Mouse (Mus musculus): ENCODE measurements around the gene Copg1. TPM values are rescaled to one million over a fixed set of nuclear protein-coding genes. Genes with fewer than 3 reads are reported as not detected.

Gene Copg1
- polyA plus RNA-seq, 1 experiment from 2014 or later = 185 TPM

- Histone ChIP-seq H3K27me3 (ENCODE audit: control insufficient read depth, insufficient read depth, low read length) (no peaks in the 10 kb centered on the region), H3K4me1 (ENCODE audit: control insufficient read depth, insufficient read depth, low read length) (no peaks in the 10 kb centered on the region), H3K9me3 (ENCODE audit: control insufficient read depth, low read length) (no peaks in the 10 kb centered on the region), H3K4me2 (ENCODE audit: low read length) (no peak overlapping the region), H3K9ac (replicated peaks; ENCODE audit: low read length) (no peak overlapping the region), H3K27ac (replicated peaks; ENCODE audit: low read depth, low read length) (no peak overlapping the region), H3K4me3 (replicated peaks; ENCODE audit: low read depth, low read length) (no peak overlapping the region), H3K36me3 (ENCODE audit: control insufficient read depth, insufficient read depth, low read length) (no peaks in the 10 kb centered on the region)
- ATAC-seq (ENCODE audit: low FRiP score, low TSS enrichment) (no peak), DNase-seq (no peak)
- WGBS = 73% methylated on average over 3 of the region's 3 CpGs
Observed at GRCm38 (mm10) chr6:87882221-87882620, 5.4 kb upstream of the Copg1 start.

- H3K4me3 ChIP-seq (replicated peaks; ENCODE audit: low read depth, low read length) = no peak overlapping the region
- H3K27ac ChIP-seq (replicated peaks; ENCODE audit: low read depth, low read length) = no peak overlapping the region
- WGBS = 47% methylated on average over 4 of the region's 4 CpGs
- no peaks in the 10 kb centered on the region for H3K9me3 ChIP-seq (ENCODE audit: control insufficient read depth, low read length)
- H3K36me3 ChIP-seq (ENCODE audit: control insufficient read depth, insufficient read depth, low read length) = no peaks in the 10 kb centered on the region
- no peak overlapping the region for H3K4me2 ChIP-seq (ENCODE audit: low read length)
- H3K4me1 ChIP-seq (ENCODE audit: control insufficient read depth, insufficient read depth, low read length) = no peaks in the 10 kb centered on the region
- ATAC-seq (ENCODE audit: low FRiP score, low TSS enrichment) (no peak), DNase-seq (peak; percentile 43)
- H3K9ac ChIP-seq (replicated peaks; ENCODE audit: low read length) = no peak overlapping the region
- no peaks in the 10 kb centered on the region for H3K27me3 ChIP-seq (ENCODE audit: control insufficient read depth, insufficient read depth, low read length)
Observed at GRCm38 (mm10) chr6:87882816-87883215, 4.8 kb upstream of the Copg1 start.

GRCm38 (mm10) chr6:87886721-87887120 lies 893 bp upstream of the Copg1 start:
- Histone ChIP-seq H3K36me3 (ENCODE audit: control insufficient read depth, insufficient read depth, low read length) (peaks cover 24% of the 10 kb centered on the region), H3K4me3 (replicated peaks; ENCODE audit: low read depth, low read length) (no peak overlapping the region), H3K4me2 (ENCODE audit: low read length) (no peak overlapping the region), H3K4me1 (ENCODE audit: control insufficient read depth, insufficient read depth, low read length) (peaks cover 8% of the 10 kb centered on the region; the same call in 1 of the 2 replicates), H3K27ac (replicated peaks; ENCODE audit: low read depth, low read length) (no peak overlapping the region), H3K9ac (replicated peaks; ENCODE audit: low read length) (no peak overlapping the region), H3K27me3 (ENCODE audit: control insufficient read depth, insufficient read depth, low read length) (no peaks in the 10 kb centered on the region), H3K9me3 (ENCODE audit: control insufficient read depth, low read length) (no peaks in the 10 kb centered on the region)
- no peak for DNase-seq
- 93% methylated on average over 1 of the region's 1 CpGs for WGBS
- ATAC-seq (ENCODE audit: low FRiP score, low TSS enrichment) = no peak

GRCm38 (mm10) chr6:87893931-87894330 lies 6.3 kb downstream of the Copg1 start:
- peaks cover 94% of the 10 kb centered on the region for H3K36me3 ChIP-seq (ENCODE audit: control insufficient read depth, insufficient read depth, low read length)
- WGBS = 89% methylated on average over 7 of the region's 7 CpGs
- no peak overlapping the region for H3K4me2 ChIP-seq (ENCODE audit: low read length)
- H3K9ac ChIP-seq (replicated peaks; ENCODE audit: low read length) = no peak overlapping the region
- no peak overlapping the region for H3K27ac ChIP-seq (replicated peaks; ENCODE audit: low read depth, low read length)
- H3K4me3 ChIP-seq (replicated peaks; ENCODE audit: low read depth, low read length) = no peak overlapping the region
- peaks cover 2% of the 10 kb centered on the region; the same call in 1 of the 2 replicates for H3K4me1 ChIP-seq (ENCODE audit: control insufficient read depth, insufficient read depth, low read length)
- no peaks in the 10 kb centered on the region for H3K9me3 ChIP-seq (ENCODE audit: control insufficient read depth, low read length)
- no peaks in the 10 kb centered on the region for H3K27me3 ChIP-seq (ENCODE audit: control insufficient read depth, insufficient read depth, low read length)
- ATAC-seq (ENCODE audit: low FRiP score, low TSS enrichment) (no peak), DNase-seq (no peak)

GRCm38 (mm10) chr6:87898028-87898427 lies 10.4 kb downstream of the Copg1 start:
- Histone ChIP-seq H3K9ac (replicated peaks; ENCODE audit: low read length) (no peak overlapping the region), H3K27ac (replicated peaks; ENCODE audit: low read depth, low read length) (no peak overlapping the region), H3K9me3 (ENCODE audit: control insufficient read depth, low read length) (no peaks in the 10 kb centered on the region), H3K4me1 (ENCODE audit: control insufficient read depth, insufficient read depth, low read length) (no peaks in the 10 kb centered on the region), H3K4me2 (ENCODE audit: low read length) (no peak overlapping the region), H3K4me3 (replicated peaks; ENCODE audit: low read depth, low read length) (no peak overlapping the region), H3K36me3 (ENCODE audit: control insufficient read depth, insufficient read depth, low read length) (peaks cover 98% of the 10 kb centered on the region), H3K27me3 (ENCODE audit: control insufficient read depth, insufficient read depth, low read length) (no peaks in the 10 kb centered on the region)
- DNase-seq = no peak
- 95% methylated on average over 10 of the region's 10 CpGs for WGBS
- no peak for ATAC-seq (ENCODE audit: low FRiP score, low TSS enrichment)

- no peak overlapping the region for H3K27ac ChIP-seq (replicated peaks; ENCODE audit: low read depth, low read length)
- no peaks in the 10 kb centered on the region for H3K27me3 ChIP-seq (ENCODE audit: control insufficient read depth, insufficient read depth, low read length)
- H3K36me3 ChIP-seq (ENCODE audit: control insufficient read depth, insufficient read depth, low read length) = peaks cover 97% of the 10 kb centered on the region
- H3K4me2 ChIP-seq (ENCODE audit: low read length) = no peak overlapping the region
- no peaks in the 10 kb centered on the region for H3K9me3 ChIP-seq (ENCODE audit: control insufficient read depth, low read length)
- WGBS = 68% methylated on average over 5 of the region's 5 CpGs
- DNase-seq = peak; percentile 11
- ATAC-seq (ENCODE audit: low FRiP score, low TSS enrichment) = no peak
- H3K4me1 ChIP-seq (ENCODE audit: control insufficient read depth, insufficient read depth, low read length) = no peaks in the 10 kb centered on the region
- no peak overlapping the region for H3K4me3 ChIP-seq (replicated peaks; ENCODE audit: low read depth, low read length)
- H3K9ac ChIP-seq (replicated peaks; ENCODE audit: low read length) = no peak overlapping the region
Observed at GRCm38 (mm10) chr6:87906632-87907031, 19.0 kb downstream of the Copg1 start.

GRCm38 (mm10) chr6:87909181-87909580 lies 21.6 kb downstream of the Copg1 start:
- H3K27me3 ChIP-seq (ENCODE audit: control insufficient read depth, insufficient read depth, low read length) = no peaks in the 10 kb centered on the region
- H3K4me1 ChIP-seq (ENCODE audit: control insufficient read depth, insufficient read depth, low read length) = no peaks in the 10 kb centered on the region
- no peaks in the 10 kb centered on the region for H3K9me3 ChIP-seq (ENCODE audit: control insufficient read depth, low read length)
- ATAC-seq (ENCODE audit: low FRiP score, low TSS enrichment) = no peak
- no peak overlapping the region for H3K9ac ChIP-seq (replicated peaks; ENCODE audit: low read length)
- H3K36me3 ChIP-seq (ENCODE audit: control insufficient read depth, insufficient read depth, low read length) = peaks cover 85% of the 10 kb centered on the region
- no peak overlapping the region for H3K4me2 ChIP-seq (ENCODE audit: low read length)
- DNase-seq = no peak
- no peak overlapping the region for H3K27ac ChIP-seq (replicated peaks; ENCODE audit: low read depth, low read length)
- H3K4me3 ChIP-seq (replicated peaks; ENCODE audit: low read depth, low read length) = no peak overlapping the region
- 88% methylated on average over 6 of the region's 6 CpGs for WGBS

- Histone ChIP-seq H3K9me3 (ENCODE audit: control insufficient read depth, low read length) (no peaks in the 10 kb centered on the region), H3K9ac (replicated peaks; ENCODE audit: low read length) (no peak overlapping the region), H3K4me3 (replicated peaks; ENCODE audit: low read depth, low read length) (no peak overlapping the region), H3K27ac (replicated peaks; ENCODE audit: low read depth, low read length) (no peak overlapping the region), H3K27me3 (ENCODE audit: control insufficient read depth, insufficient read depth, low read length) (no peaks in the 10 kb centered on the region), H3K4me1 (ENCODE audit: control insufficient read depth, insufficient read depth, low read length) (peaks cover 11% of the 10 kb centered on the region), H3K4me2 (ENCODE audit: low read length) (no peak overlapping the region), H3K36me3 (ENCODE audit: control insufficient read depth, insufficient read depth, low read length) (peaks cover 63% of the 10 kb centered on the region)
- 89% methylated on average over 6 of the region's 6 CpGs for WGBS
- no peak for ATAC-seq (ENCODE audit: low FRiP score, low TSS enrichment)
- DNase-seq = no peak
Observed at GRCm38 (mm10) chr6:87911559-87911958, 23.9 kb downstream of the Copg1 start.

- Histone ChIP-seq H3K36me3 (ENCODE audit: control insufficient read depth, insufficient read depth, low read length) (peaks cover 62% of the 10 kb centered on the region), H3K9ac (replicated peaks; ENCODE audit: low read length) (peak within 1 kb of the TSS; percentile 84), H3K4me2 (ENCODE audit: low read length) (peak within 1 kb of the TSS; percentile 89), H3K4me1 (ENCODE audit: control insufficient read depth, insufficient read depth, low read length) (peaks cover 11% of the 10 kb centered on the region), H3K27ac (replicated peaks; ENCODE audit: low read depth, low read length) (peak within 1 kb of the TSS; percentile 85), H3K9me3 (ENCODE audit: control insufficient read depth, low read length) (no peaks in the 10 kb centered on the region), H3K27me3 (ENCODE audit: control insufficient read depth, insufficient read depth, low read length) (no peaks in the 10 kb centered on the region), H3K4me3 (replicated peaks; ENCODE audit: low read depth, low read length) (peak within 1 kb of the TSS; percentile 68)
- under 1% methylated on average over 62 of the region's 62 CpGs for WGBS
- ATAC-seq (ENCODE audit: low FRiP score, low TSS enrichment) = peak; percentile 92
- DNase-seq = peak; percentile 87
Observed at GRCm38 (mm10) chr6:87913661-87914325, 26.2 kb downstream of the Copg1 start, which contains the start of gene Hmces. Gene Hmces, plus strand, starts transcription at chr6:87913935.

Measured in midbrain, embryonic 14.5 days (tissue).